Mouse (Mus musculus): ENCODE measurements around the gene 4930548H24Rik.

- TF ChIP-seq CTCF (conservative IDR thresholded peaks at IDR 0.05; ENCODE audit: low read length) (no peak), NANOG (IDR thresholded peaks at IDR 0.05; ENCODE audit: borderline replicate concordance, low read length) (no peak), POU5F1 (IDR thresholded peaks at IDR 0.05; ENCODE audit: borderline replicate concordance, low read length) (no peak)
These were observed 2.3 kb downstream of the 4930548H24Rik start for GRCm38 (mm10) chr5:31487889-31488288.

Measured in E14TG2a.4 (cell line).